Mouse (Mus musculus): Measurements from ENCODE around the gene Arhgap44.

The Arhgap44 gene

DNA sequence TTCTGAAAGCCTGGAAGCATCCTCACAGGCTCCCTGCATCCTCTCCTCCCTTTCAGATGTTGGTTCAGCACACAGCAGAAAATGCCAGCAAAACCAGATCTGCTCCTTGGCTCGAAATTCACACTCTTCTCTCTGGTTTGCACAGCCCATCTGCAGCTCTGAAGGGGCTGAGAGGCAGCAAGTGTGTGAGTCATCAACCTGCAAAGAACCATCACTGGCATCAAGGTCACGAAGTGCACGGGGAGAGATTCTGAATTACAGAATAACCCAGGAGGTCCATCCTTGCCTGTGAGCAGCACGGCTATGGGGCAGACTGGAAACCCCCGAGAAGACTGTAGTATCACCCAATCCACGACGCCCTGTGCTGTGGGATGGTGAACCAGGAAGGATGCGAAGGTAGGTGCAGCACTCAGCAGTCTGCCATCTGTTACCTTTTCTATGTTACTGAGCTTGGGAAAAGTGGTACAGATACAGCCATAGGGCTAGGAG, 27.5 kb downstream of the Arhgap44 start:
- no peak for DNase-seq

DNA sequence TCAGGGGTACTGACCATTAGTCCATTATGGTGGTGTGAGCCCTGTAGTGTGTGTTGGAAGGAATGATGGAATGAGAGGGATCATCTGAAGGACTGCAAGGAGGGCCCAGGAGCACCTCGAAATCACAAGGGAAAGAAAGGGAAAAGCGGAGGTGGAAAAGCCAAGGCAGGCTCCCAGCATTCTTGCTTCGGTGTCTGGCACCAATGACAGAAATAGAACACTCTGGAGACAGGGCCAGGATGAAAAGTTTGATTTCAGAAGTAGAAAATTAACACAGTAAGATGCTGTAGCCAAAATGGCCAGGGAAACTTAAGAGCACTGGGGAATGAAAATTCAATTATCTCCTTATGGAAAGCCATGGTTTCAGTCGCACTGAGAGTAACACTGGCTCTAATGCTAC, 29.1 kb downstream of the Arhgap44 start:
- DNase-seq: no peak

DNA sequence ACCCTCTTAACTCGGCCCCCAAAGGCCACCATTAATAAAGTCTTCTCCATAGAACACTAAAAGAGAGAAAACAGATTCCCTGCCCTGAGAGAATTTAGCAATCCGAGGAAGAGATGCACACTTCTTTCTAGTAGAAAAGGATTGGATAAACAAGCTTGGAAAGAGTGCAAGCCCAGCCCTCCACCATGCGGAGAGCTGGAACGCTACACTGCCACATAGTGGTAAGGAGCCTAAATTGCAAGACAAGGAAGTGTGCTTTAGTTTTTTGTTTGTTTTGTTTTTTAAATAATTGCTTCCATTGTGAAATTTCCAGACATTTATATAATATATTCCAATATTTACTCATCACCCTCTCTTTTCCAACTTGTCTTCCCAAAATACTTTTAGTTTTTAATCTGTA, 33.7 kb downstream of the Arhgap44 start:
- DNase-seq: no peak

DNA sequence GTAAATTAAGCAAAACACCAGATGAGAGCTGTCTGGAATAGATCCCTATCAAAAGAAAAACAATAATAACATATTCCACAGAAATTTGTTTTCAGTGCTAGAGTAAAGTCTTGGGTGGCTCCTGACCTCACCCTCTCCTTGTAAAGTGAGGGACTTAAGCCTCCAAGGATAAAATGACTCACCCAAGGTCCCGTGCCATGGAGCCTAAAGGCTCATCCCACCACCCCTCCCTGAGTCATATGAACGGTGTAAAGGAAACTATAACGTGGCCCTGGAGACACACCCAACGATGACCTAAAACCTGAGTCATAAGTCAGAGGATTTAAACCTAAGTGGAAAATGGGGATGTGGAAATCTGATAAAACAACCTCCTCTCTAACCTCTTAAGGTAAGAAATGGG, 34.1 kb downstream of the Arhgap44 start:
- DNase-seq: no peak

DNA sequence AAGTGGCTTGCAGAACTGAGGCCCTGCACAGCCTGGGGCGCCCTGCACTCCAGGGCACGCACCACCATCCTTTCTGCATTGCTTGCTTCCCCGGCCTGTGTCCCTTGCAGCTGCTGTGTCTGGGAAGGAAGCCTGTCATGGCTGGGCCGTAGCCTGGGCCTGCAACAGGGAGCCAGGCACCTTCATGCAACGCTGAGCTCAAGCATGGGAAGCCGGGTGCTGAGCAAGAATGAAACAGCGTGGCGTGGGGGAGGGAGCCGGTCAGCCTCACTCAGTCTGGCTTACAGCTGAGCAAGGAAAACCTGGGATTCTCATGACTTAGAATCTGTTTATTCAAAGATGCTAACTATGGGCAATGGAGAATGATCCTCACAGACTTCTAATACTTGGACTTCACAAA, 36.2 kb downstream of the Arhgap44 start:
- no peak for DNase-seq

DNA sequence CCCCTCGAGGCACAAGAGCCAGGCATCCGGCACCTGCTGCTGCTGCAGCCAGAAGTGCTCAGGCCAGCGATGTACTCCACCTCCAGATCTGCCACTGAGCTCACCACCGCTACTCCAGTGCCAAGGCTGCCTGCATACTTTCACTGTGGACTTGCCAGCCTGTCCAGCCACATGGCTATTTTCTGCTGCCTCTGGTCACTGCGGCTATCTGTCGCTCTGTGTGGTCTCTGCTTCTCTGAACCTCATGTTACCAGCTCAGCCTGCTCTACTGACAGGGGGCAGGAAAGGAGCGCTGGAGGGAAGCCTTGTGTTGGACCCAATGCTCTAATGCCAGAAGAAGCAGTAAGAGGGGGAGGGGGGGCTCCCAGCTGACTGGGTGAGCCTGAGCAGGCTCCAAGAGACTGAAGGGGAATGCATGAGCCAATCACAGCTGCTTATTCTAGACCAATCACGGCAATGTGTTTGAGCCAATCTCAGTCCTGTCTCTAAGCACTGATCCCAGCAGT, 37.8 kb downstream of the Arhgap44 start:
- DNase-seq: no peak

DNA sequence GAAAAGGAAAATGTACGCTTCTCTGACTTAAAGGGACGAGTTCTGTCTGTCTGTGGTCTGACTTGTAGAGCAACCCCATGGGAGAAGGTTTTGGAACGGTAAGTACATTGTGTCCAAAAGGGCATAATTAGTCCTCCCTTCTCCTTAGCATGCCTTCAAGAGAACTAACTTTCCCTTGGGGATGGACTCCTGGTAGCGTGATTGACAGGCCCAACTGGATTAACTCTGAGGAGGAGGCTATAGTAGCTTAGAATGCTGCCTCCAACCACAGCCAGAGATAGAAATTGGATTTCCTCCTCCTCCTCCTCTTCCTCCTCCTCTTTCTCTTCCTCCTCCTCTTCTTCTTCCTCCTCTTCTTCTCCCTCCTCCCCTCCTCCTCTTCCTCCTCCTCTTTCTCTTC, 42.5 kb downstream of the Arhgap44 start:
- DNase-seq: no peak

DNA sequence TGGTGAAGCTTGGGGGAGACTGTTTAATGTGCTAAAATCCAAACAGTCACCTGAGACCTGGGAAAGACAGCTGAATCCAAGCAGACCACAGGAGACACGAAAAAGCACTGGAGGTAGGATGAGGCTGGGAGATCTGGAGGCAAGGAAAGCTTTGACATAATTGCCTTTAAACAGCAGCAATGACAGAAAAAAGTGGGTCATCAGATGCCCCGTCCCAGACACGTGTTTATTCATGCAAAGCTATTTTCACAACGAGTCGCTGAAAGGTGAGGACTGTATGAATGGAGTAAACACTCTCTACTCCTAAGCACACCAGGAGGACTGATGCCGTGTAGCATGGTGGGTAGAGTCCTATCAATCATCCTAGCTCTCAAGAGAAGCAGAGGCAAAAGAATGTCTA, 47.0 kb downstream of the Arhgap44 start:
- DNase-seq: no peak

DNA sequence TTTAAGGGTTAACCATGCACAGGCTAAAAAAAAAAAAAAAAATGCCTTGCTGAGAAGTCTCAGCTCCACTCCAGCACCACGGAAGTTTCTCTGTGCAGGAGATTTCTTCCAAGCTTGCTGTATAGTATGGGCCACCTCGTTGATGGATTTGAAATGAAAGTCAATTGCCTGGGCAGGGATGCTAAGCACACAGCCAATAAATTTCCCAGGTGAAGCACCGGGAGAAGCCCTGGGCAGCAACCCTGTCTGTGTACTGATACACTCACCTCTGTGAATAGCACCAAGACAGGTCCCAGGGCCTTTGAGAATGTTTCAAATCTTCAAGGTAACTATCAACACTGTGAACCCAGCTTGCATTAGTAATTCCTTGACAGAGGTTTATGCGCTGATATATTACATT, 50.7 kb downstream of the Arhgap44 start:
- no peak for DNase-seq

DNA sequence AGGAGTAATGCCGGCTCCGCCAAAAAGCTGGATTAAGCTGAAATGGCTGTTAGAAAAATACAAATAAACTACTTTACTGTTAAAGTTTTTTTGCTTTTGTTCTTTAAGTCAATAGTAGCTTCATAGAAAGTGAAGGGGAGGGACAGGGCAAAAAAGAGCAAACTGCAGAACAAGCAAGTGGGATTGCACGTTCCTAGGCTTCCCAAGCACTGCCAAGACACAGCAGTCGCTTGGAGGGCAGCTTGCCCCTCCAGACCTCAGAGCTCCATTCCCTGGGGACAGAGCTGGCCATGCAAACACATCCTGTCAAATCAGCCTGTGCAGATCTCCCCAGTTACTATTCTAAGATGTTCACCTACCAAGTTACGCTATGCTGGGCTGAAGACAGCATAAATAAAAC, 51.1 kb downstream of the Arhgap44 start:
- no peak for DNase-seq

DNA sequence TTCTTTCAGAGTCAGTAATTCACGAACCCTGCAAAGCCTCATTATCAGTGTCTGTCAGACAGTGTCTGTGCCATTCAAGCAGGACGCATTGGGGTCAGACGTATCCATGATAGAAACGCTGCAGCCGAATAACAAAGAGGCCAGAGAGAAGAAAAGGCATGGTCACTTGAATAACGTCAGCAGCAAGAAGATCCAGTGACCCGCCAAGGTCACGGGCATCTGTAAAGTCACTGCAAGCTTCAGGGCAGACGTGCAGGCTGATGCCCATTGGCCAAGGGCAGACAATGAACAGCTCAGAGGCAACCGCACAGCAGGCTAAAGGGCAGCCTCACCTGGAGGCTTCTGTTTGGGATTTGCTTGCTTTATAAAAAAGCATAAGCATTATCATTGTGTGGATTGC, 52.7 kb downstream of the Arhgap44 start:
- DNase-seq: no peak

DNA sequence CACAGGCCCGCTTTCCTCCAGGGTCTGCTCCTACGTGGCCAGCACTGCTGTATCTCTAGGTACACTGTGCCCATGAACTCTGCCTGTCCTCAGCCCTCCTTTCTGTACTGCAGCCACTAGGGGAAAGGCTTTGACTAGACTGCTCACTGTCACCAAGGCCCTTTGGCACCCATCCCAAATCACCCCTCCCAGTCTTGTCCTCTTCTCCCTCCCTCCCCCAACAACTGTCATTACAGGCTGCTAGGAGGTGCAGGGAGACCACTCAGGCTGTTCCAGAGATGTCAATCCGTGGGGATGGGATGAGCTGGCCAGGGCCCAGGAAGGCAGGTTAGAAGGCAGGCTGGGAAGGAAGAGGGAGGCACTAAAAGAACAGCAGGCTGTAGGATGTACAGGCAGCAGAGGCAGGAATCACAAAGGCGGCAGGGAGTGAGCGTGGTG, 55.0 kb downstream of the Arhgap44 start:
- DNase-seq: no peak

DNA sequence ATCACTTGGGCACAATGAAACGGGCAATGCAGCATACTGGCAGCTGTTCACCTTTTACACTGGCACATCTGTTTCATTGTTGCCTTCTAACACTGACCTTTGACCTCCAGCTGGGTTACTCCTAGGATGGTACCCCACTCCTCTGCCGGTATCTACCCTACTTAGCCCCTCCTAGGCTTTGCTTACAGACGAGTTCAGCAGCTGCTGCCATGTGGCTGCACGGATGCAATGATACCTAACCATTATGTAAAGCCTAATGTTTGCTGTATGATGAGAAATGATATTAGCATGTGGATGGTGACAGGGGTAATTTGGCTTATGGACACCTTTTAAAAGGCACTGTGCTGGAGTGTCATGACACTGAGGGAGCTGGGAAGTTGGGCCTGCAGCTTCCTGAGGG, 55.6 kb downstream of the Arhgap44 start:
- no peak for DNase-seq

DNA sequence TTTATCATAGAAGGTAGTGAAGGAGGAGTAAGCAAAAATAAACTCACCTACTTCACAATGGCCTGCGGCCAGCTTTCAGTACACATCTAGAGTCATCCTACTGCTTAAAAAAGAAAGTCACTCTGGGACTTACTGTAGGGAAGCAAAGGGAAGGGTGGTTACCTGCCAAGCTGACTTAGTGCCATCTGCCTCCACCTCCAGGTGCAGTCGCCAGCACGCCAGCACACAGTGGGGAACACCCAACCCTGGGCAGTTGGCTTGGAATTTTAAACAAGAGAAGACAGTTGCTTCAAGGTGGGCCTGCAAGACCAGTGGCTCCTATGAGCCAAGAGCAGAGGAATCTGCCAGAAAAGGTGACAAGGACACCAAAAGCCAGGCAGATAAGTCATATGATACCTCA, 58.7 kb downstream of the Arhgap44 start:
- no peak for DNase-seq

DNA sequence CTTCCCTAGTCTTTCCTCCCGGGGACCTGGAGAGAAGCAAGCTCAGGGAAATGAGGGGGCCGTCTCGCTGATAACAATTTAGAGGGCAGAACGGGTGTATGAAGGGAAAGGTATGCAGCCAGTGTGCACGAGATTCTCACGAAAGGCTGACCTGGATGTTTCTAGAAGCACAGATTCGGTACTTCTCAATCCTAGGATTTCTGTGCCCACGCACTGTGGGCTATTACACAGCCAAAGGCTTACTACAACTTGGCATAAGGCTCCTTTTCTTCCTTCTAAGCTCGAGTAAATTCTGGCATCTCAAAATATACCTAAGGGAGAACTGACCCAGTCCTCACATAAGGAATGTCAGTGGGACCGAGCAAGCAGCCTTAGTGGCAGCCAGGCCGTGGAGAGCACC, 61.6 kb downstream of the Arhgap44 start:
- no peak for DNase-seq

DNA sequence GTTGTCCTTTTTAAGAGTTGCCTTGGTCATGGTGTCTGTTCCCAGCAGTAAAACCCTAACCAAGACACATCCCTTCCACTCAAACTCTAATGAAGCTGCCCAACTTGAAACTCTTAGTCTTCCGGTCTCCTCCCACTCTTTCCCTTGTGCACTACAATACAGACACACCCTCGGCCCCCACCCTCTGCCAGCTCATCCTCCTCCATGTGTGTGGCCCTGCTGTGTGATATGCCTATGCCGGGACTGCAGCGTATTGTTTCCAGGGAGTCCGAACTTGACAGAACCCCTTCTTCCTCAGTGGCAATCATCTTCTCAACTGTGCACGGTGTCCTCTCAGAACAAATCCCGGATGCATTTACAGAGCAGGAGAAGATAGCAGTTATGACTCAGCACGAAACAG, 62.7 kb downstream of the Arhgap44 start:
- DNase-seq: no peak

DNA sequence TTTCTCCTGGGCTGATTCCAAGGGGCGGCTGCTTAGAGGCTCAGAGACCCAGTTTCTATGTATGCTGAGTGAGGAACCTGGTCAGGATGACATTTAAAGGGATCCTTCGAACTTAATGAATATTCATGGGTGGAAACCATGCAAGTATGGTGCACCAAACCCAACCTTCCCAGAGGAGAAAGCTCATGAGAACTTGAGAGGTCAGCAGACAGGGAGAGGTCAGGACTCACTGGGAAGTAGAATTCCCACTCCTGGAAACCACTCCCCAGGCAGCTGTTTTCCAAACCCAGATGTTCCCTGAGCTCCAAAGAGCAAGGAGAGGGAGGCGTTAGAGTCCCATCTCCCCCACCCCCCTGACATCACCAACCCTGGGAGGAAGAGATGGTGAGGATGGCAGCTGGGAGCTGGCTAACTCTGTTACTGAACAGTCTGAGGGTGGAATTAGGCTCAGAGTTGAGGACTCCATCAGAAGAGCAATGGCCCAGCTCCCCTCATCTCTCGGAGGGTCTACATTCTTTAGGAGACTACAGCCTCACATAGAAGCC, 65.2 kb downstream of the Arhgap44 start:
- DNase-seq: no peak

DNA sequence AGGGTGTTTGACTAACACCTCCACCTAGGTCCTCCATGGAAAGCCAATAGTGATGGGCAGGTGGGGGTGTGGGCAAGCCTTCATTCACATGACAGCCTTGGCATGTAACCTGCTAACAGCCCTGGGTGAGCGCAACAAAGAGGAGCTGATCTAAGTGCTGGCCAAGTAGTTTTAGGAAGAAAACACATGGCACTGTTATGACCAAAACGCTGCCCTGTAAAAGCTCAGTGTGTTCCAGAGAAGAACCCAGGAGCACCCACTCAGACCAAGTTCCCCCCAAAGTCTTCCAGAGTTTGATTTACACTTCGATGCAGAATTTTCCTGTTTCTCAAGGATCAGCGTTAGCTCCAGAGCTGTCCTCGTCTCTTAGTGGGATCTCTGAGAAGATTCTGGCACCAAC, 65.9 kb downstream of the Arhgap44 start:
- no peak for DNase-seq

DNA sequence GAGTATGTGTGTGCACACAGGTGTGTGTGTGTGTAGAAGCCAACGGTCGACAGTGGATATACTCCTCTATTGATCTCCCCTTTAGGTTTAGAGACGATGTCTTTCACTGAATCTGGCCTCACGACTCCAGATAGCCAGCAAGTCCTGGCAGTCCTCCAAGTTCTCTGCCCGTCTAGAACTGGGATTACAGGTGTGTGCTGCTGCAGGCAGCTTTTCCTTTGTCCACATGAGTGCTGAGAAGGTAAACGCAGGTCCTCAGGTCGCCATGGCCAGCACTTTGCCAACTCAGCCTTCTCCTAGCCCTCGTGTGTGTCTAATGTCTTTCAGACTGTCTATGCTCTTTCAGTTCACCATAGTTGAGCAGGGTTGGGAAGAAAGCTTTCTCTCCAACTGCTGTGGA, 69.9 kb downstream of the Arhgap44 start:
- DNase-seq: no peak

DNA sequence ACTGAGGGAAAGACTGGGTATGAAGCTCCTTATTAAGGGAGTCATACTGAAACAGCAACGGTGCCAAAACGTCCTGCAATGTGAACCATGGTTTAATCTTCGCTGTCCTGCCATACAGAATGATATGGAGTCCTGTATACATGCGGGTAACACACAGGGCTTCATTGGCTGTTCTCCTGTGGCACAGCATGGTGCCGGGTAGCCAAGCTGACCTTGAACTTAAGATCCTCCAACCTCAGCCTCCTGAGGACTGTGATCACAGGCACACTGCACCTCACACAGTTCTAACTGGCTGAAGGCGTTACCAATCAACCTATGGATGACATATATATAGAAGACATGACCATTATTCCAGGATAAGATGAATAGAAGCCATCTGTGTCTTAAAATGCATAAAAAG, 72.4 kb downstream of the Arhgap44 start:
- DNase-seq: no peak

DNA sequence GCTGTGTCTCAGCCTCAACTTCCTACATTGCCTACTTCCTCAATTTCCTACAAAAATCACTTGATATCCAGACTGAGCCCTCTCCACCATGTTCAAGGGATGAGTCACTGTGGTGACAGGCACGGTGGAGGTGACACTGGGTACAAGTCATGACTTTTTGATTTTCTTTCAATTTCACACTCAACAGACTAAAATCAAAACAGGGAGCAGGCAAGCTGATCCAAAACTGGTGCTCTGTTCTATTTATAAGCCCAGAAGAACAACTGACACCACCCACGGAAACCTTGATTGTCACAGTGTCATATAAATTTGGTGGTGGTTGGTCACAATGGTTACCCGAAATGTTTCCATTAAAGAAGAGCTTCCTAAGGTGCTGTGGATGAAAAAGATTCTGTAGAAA, 72.8 kb downstream of the Arhgap44 start:
- DNase-seq: no peak

DNA sequence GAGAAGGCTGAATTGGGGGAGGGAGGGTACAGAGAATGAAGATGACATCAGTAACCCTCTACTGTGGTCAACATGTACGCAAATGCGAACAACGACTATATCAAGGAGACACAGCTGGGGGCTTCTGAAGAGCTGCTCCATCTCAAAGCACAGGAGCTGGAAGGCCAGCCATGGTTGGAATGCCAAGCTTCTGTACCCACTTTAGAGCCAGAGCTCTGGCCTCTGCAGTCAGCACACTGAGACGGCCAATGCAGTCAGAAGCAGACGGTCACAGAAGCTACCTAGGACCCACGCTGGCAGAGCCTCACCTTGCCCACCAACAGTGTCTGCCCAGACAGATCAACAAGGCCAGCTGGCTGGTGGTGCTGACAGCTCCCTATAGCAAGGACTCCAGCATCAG, 73.5 kb downstream of the Arhgap44 start:
- no peak for DNase-seq

DNA sequence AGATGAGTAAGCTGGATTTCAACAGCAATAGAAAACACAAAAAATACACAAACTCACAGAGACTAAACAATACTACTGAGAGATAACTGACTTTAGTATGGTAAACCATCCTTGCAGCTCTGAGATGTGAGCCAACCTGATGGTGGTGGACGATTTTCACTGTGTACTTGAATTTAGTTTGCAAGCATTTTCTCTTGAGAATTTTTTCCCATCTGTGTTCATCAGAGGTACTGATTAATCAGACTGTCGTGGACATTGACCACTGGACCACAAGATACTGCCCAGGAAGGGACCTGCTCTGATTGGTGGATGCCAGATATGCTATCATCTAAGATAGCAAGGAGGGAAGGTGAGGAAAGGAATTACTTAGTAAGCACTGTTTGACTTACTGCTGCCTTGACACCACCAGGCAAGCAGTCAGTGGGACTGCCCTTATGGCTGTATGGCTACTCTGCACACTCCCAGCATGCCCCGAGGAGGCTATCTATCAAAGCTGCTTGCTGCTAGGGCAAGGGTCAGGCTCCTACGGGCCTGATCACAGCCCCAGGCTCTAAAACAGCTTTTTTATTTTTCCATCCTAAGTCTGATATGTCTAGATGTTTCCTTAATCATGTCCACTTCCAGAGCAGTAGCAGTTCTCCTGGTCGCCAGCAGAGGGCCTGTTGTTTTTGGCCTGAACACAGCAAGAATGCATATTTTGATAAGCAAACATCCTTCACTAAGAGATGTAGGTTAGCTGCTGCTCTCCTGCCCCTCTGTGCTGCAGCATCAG, 74.1 kb downstream of the Arhgap44 start:
- no peak for DNase-seq

DNA sequence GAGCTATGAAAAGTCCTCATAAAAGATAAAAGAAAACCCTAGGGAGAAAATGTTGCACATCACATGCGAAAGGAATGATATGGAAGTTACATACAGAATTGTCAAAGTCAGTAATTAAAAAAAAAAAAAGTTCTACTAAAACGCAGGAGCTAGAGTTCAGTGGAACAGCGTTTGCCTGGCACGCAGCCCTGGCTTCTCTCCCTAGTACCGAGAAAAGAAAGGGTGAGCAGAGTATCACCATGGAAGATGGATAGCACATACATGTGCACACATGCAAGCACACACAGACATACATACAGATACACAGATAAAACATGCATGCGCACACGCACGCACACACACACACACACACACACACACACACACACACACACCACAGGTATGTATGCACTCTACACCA, 82.0 kb downstream of the Arhgap44 start:
- DNase-seq: no peak

DNA sequence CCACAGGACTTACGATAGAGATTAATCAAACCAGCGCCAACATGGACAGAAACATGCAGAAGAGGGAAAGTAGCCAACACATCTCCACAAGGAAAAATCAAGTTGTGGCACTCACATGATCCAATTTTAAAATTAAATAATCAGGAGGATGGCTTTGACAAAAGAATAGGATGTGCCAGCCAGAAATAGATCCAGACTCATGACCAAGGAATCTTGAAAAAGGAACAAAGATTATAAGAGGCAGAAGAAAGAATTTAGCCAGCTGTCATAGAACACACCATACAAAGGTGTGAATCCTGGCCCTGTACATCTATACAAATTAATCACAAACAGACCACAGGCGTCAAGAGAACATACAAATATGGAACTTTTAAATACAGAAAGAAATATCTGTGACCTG, 82.5 kb downstream of the Arhgap44 start:
- no peak for DNase-seq

All from B cell, adult 2 months (primary cell).